Mouse (Mus musculus) CH12.LX (cell line): ENCODE measurements at regions not wholly inside any gene's neighbourhood (a gene's known extent, or its start where the extent isn't known, plus 50 kb on each side); places are given as distances from the start of the nearest gene placed in this dataset.

Experiments used
- DNase-seq: peaks from one replicate; pipeline ENCODE4 v3.0.0-alpha.2; 2013; ENCODE audit errors: extremely low read depth
- H3K27ac ChIP-seq: 2 replicates; pipeline ENCODE4 v1.5.1; 2012; ENCODE audit warnings: low read depth, mild to moderate bottlenecking, control low read depth, moderate library complexity; ENCODE audit not compliant: insufficient read depth
- H3K27me3 ChIP-seq: replicated peaks from 2 replicates; pipeline ENCODE3; 2012; ENCODE audit warnings: inconsistent platforms
- H3K36me3 ChIP-seq, 2 experiments: replicated peaks in 1 of 2; 2 replicates each; pipeline versions ENCODE3 to v1.6.1; 2012; ENCODE audit warnings: inconsistent platforms in 1 of 2, low read length in 1 of 2, mild to moderate bottlenecking in 1 of 2, mixed read lengths in 1 of 2, moderate library complexity in 1 of 2; ENCODE audit not compliant: control insufficient read depth in 1 of 2, insufficient read depth in 1 of 2
- H3K4me1 ChIP-seq, 2 experiments: 2 replicates each; pipeline ENCODE4 v1.6.1; 2012; ENCODE audit warnings: inconsistent platforms in 1 of 2, moderate library complexity in 1 of 2; ENCODE audit not compliant: insufficient read depth in 2 of 2, control insufficient read depth in 1 of 2
- H3K4me2 ChIP-seq: 2 replicates; pipeline ENCODE4 v1.6.1; 2012; ENCODE audit warnings: low read depth, mild to moderate bottlenecking, control low read depth; ENCODE audit not compliant: poor library complexity, insufficient read depth, severe bottlenecking
- H3K4me3 ChIP-seq, 3 experiments: fragments of 150-350 bp in 1 of 3; sonication (generic) in 1 of 3; replicated peaks in 1 of 3; 2 replicates each; pipeline versions ENCODE3 to v1.5.1; 2011 to 2012; ENCODE audit warnings: low read depth in 2 of 3, low read length in 2 of 3, mild to moderate bottlenecking in 2 of 3, moderate library complexity in 2 of 3, control low read depth in 1 of 3, improper control_type of control experiment in 1 of 3, inconsistent platforms in 1 of 3, mixed read lengths in 1 of 3; ENCODE audit not compliant: poor library complexity in 1 of 3
- H3K79me2 ChIP-seq: replicated peaks from 2 replicates; pipeline ENCODE4 v1.6.1; 2012; ENCODE audit warnings: mild to moderate bottlenecking, moderate library complexity; ENCODE audit not compliant: control insufficient read depth, poor library complexity, insufficient read depth, severe bottlenecking; ENCODE audit errors: extremely low read depth
- H3K9ac ChIP-seq: 2 replicates; pipeline ENCODE4 v1.6.1; 2012; ENCODE audit warnings: low read depth, mild to moderate bottlenecking, control low read depth, moderate library complexity; ENCODE audit not compliant: insufficient read depth
- H3K9me3 ChIP-seq: replicated peaks from 2 replicates; pipeline ENCODE3; 2012; ENCODE audit warnings: low read length, inconsistent platforms, mixed read lengths
- CHD2 ChIP-seq: IDR thresholded peaks from 2 replicates; pipeline ENCODE4 v1.6.1; 2011; ENCODE audit warnings: low read length, improper control_type of control experiment
- EP300 ChIP-seq: IDR thresholded peaks from 2 replicates; pipeline ENCODE4 v1.6.1; 2011; ENCODE audit warnings: low read length, improper control_type of control experiment
- ETS1 ChIP-seq: conservative IDR thresholded peaks from 2 replicates; pipeline ENCODE4 v1.6.1; 2012; ENCODE audit warnings: low read depth, mild to moderate bottlenecking, inconsistent platforms, low read length, improper control_type of control experiment, moderate library complexity
- IRF4 ChIP-seq: IDR thresholded peaks from 2 replicates; pipeline ENCODE4 v1.6.1; 2014; ENCODE audit warnings: low read depth, mild to moderate bottlenecking, inconsistent platforms, low read length, improper control_type of control experiment
- MAX ChIP-seq: IDR thresholded peaks from 2 replicates; pipeline ENCODE4 v1.6.1; 2011; ENCODE audit warnings: low read length, improper control_type of control experiment
- MAZ ChIP-seq: IDR thresholded peaks from 2 replicates; pipeline ENCODE4 v1.6.1; 2012; ENCODE audit warnings: low read depth, mild to moderate bottlenecking, inconsistent platforms, low read length, improper control_type of control experiment, moderate library complexity
- MEF2A ChIP-seq: IDR thresholded peaks from 2 replicates; pipeline ENCODE4 v1.6.1; 2014; ENCODE audit warnings: low read depth, mild to moderate bottlenecking, inconsistent platforms, low read length, improper control_type of control experiment, borderline replicate concordance
- NRF1 ChIP-seq: IDR thresholded peaks from 2 replicates; pipeline ENCODE4 v1.6.1; 2014; ENCODE audit warnings: low read depth, mild to moderate bottlenecking, inconsistent platforms, low read length, improper control_type of control experiment, moderate library complexity
- POLR2A ChIP-seq: IDR thresholded peaks from 2 replicates; pipeline ENCODE4 v1.6.1; 2011; ENCODE audit warnings: low read depth, mild to moderate bottlenecking, improper control_type of control experiment, low read length
- RAD21 ChIP-seq: IDR thresholded peaks from 2 replicates; pipeline ENCODE4 v1.6.1; 2011; ENCODE audit warnings: low read depth, mild to moderate bottlenecking, low read length, improper control_type of control experiment, moderate library complexity
- SMC3 ChIP-seq: IDR thresholded peaks from 2 replicates; pipeline ENCODE4 v1.6.1; 2011; ENCODE audit warnings: low read depth, low read length, improper control_type of control experiment
- UBTF ChIP-seq: IDR thresholded peaks from 2 replicates; pipeline ENCODE4 v1.6.1; 2012; ENCODE audit warnings: low read depth, mild to moderate bottlenecking, inconsistent platforms, low read length, improper control_type of control experiment, moderate library complexity
- USF1 ChIP-seq: IDR thresholded peaks from 2 replicates; pipeline ENCODE4 v1.6.1; 2014; ENCODE audit warnings: low read depth, mild to moderate bottlenecking, inconsistent platforms, low read length, improper control_type of control experiment
- ZKSCAN1 ChIP-seq: IDR thresholded peaks from 2 replicates; pipeline ENCODE4 v1.6.1; 2012; ENCODE audit warnings: low read depth, inconsistent platforms, low read length, improper control_type of control experiment, borderline replicate concordance
- ZMIZ1 ChIP-seq: IDR thresholded peaks from 2 replicates; pipeline ENCODE4 v1.6.1; 2012; ENCODE audit warnings: low read depth, mild to moderate bottlenecking, inconsistent platforms, low read length, improper control_type of control experiment
- dilution Hi-C: fragments of 300-500 bp; cut with MboI; formaldehyde crosslinking; loops from 2 replicates; pipeline ENCODE4 v1.14.3; 2020; ENCODE audit warnings: low sequenced_read_pairs; ENCODE audit not compliant: extremely low pct_unique_long_range_greater_than_20kb, extremely low pct_ligation_motif_present
- in situ Hi-C: fragments of 300-500 bp; cut with MboI; formaldehyde crosslinking; loops from 3 replicates; pipeline ENCODE4 v1.14.3; 2019; ENCODE audit warnings: low sequenced_read_pairs, low pct_ligation_motif_present, low pct_unique_long_range_greater_than_20kb, mixed read lengths

GRCm38 (mm10) chr15:93731161-93731560 is 135.5 kb upstream of the Prickle1 start:
- in situ Hi-C loops: loop anchor here (25.0 kb wide), 1 partner anchor 481 kb away; no protein-coding TSS in a partner anchor
- H3K27me3 ChIP-seq: no peaks in the 10 kb centered on the region

GRCm38 (mm10) chr15:93715443-93715842 is 119.8 kb upstream of the Prickle1 start:
- Histone ChIP-seq H3K4me2 (no peak overlapping the region), H3K4me1 (peaks cover 0 to 6% of the 10 kb centered on the region in 2 experiments; a peak in 1 of 4 replicates), H3K27me3 (no peaks in the 10 kb centered on the region), H3K9ac (no peak overlapping the region), H3K27ac (no peak overlapping the region), H3K9me3 (peaks cover 52% of the 10 kb centered on the region), H3K79me2 (no peaks in the 10 kb centered on the region), H3K36me3 (no peaks in the 10 kb centered on the region), H3K4me3 (no peak overlapping the region)
- no peak for DNase-seq
- dilution Hi-C loops (no loop called here), in situ Hi-C loops (loop anchor here (10.0 kb wide), 2 partner anchors 121 to 201 kb away; partner anchors contain the start of gene Prickle1)
- no peak for TF ChIP-seq MEF2A
- peak; percentile 12 for TF ChIP-seq RAD21
- no peak for TF ChIP-seq ZKSCAN1
- TF ChIP-seq USF1: no peak
- no peak for TF ChIP-seq EP300
- TF ChIP-seq, all 38 proteins: peak for 1

More at GRCm38 (mm10) chr15:93731161-93731560, 135.5 kb upstream of the Prickle1 start:
- dilution Hi-C loops: no loop called here
- Histone ChIP-seq H3K4me2 (no peak overlapping the region), H3K4me1 (no peaks in the 10 kb centered on the region), H3K36me3 (no peaks in the 10 kb centered on the region), H3K27ac (no peak overlapping the region), H3K79me2 (no peaks in the 10 kb centered on the region), H3K9ac (no peak overlapping the region), H3K9me3 (peaks cover 23% of the 10 kb centered on the region), H3K4me3 (no peak overlapping the region)
- TF ChIP-seq CHD2 (no peak), ZMIZ1 (no peak), IRF4 (no peak), NRF1 (no peak), ETS1 (no peak), SMC3 (no peak), USF1 (no peak), UBTF (no peak), POLR2A (no peak), MAZ (no peak), MAX (no peak), EP300 (no peak)
- no peak for DNase-seq
